Mouse (Mus musculus): ENCODE data around the gene Ddx5.
"Not testable (repeated sequence)": the region's sequence is repeated elsewhere in the genome, so short reads cannot be mapped to it uniquely, and the experiment has no call there.

Ddx5 gene

DNA sequence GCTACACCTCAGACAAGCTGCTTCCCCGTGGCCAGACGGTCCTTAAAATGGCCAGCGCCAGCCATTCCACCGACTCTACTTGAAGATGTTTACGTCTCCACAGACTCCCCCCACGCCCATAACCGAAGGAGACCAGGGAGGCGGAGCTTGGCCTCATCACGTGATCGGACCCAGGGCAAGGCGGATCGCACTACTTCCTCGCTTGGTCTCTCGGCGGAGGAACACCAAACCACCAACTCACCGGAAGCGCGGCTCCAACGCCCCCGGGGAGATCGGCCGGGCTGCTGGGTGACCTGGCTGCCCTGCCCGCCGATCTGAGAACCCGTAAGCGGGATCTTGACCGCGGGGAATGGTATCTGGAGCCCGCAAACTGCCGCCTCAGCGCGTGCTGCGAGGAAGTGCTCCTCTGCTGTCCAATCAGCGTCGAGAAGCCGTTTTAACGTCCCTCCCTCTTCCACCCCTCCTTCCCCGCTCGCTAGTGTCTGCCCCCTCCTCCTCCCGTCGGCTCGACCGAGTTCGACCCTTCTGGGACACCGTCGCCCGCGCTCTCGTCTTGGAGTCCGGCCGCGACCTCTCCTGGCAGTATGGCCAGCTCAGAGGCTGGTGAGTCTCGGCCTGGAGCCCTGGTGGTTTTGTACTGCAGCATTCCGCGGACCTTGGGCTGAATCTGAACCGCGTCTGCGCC is at the start of gene Ddx5, which contains the start of gene Cep95:
Gene Ddx5, minus strand, starts transcription at position 411 of the 685 bp plus-strand sequence.
Gene Cep95, plus strand, starts transcription at position 478 of the 685 bp plus-strand sequence.
- peak; percentile 99 for DNase-seq (ENCODE audit: inconsistent ontology term)

DNA sequence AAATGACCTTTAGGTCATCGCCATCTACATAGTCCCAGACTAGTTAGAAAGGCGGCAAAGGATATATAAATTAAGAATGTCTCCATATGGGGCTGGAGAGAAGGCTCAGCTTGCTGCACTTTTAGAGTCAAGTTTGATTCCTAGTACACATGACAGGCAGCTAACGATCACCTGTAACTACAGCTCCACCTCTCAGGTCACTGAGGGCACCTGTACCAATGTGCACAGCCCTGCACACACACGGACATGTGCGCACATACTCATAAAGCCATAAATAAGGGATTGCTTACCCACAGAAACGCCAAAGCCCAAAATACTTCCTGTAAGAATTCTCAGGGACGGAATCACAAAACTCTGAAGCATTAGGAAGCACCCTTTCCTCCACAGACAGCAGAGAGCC is 39.1 kb upstream of the Ddx5 start:
- DNase-seq (ENCODE audit: inconsistent ontology term): no peak

DNA sequence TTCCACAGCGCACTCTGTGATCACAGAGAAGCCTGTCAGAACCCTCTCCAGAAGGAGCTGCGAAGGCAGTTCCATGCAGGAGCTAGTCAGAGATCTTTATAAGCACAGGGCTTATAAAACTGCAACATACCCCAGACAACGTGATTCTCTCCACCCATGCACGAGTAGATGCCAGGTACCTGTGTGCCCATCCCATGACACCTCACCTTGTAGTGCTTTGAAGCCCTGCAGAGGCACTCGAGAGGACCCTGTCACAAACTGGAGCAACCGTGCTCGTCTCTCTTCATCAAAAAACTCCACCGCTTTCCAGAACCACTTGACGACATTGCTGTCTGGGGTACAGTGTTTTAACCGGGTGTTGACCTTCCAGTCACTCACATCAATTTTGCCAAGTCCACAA is 35.4 kb upstream of the Ddx5 start:
- no peak for DNase-seq (ENCODE audit: inconsistent ontology term)

DNA sequence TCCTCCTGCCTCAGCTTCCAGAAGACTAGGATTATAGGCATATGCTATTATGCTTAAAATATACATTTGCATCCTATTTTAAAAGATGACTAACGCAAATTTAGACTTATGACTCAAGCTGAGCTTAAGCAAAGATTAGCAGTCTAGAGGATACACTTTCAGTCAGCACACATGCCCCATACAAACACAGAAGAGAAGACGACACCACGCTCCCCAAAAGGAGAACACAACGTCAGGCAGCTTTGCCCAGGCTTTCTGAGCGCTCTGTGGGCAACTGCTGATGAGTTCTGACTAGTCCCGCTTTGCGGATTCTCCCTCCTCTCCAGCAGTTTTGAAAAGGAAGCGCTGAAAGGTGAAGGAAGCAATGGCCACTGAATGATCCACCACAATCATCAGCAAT is 34.8 kb upstream of the Ddx5 start:
- DNase-seq (ENCODE audit: inconsistent ontology term): no peak

DNA sequence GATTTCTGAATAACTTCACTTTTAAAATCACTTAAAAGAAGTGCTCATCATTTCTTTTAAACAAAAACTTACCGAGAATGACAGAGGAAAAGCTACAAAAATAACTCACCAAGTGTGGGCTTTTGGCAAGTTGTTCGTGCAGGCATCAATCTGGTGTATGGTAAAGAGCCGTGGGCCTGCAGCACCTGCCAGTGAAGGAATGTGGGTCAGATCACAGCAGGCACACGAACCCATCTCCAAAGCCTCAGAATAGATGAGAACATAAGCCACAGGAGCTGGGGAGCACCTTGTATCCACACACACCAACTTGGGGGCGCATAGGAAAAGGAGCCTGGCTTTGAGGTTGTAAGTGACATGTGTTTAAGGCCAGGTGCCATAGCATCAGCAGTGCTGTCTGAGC is 33.9 kb upstream of the Ddx5 start:
- DNase-seq (ENCODE audit: inconsistent ontology term): peak; percentile 26

DNA sequence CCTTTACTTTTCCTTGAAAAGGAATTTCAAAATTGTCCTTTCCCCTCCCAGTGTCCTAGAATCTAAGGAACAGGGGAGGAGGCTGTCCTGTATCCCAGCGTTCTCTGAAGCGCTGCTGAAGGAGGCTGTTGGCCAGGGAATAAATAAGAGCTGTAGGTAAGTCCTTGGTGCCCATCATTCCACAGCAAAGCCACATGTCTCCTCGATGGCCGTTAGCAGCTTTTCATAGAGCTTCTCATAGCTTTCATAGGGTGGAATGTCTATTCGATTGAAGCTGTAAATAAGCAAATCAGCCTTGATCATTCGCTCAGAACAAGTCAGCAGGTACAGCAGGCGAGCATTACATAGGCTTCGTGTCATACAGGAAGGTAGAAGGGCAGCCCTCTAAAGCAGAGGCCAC is 33.5 kb upstream of the Ddx5 start:
- DNase-seq (ENCODE audit: inconsistent ontology term): no peak

DNA sequence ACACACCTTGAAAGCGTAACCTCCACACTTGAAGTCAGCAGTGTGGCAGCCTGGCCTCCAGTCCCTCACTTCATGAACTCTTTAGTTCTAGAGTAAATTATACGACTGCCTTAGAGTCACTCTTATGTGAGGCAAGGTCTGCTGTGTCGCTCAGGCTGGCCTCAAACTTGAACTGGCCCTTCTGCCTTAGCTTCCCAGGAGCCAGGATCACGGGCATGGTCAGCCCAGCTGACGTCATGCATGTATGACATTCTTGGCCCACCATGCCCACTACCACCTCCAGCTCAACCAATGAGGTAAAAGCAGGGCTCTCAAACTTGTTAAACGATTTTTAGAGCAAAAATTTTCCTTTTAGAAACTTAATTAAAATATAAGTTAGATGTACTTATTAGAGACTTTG is 32.4 kb upstream of the Ddx5 start:
- DNase-seq (ENCODE audit: inconsistent ontology term): no peak

DNA sequence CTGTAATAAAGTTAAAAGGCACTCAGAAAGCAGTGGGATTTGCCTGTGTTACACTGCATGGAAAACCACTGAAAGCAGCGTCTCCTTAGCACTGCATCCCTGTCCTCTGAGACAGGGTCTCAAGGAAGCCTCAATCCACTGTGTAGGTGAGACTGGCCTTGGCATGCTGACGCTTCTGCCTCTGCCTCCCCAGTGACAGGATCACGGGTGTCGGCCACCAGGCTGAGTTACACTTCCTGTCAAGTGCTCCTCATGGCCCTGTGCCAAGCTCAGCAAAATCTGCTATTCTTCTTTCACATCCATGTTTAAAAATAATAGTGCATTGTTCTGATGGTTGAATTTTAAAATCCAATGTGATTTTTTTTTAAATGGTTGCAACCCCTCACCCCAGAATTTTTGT is 32.0 kb upstream of the Ddx5 start:
- DNase-seq (ENCODE audit: inconsistent ontology term): no peak

DNA sequence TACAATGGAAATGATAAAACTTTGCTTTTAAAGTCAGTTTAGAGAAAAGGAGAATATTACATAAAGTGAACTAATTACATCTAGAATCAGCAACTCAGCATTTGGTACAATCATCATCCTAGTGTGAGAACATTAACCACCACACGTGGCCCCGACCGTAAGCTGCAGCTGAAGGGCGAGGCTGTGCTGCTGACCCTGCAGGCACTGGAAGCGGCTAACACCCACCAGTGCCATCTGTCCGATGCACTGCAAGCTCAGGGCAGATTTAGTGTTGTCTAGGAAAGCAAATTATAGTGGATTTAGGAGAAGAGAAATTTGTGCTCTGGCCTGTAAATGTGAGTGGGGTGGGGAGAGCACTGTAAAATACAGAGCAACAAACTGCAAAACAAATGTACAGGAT is 31.3 kb upstream of the Ddx5 start:
- DNase-seq (ENCODE audit: inconsistent ontology term): no peak

DNA sequence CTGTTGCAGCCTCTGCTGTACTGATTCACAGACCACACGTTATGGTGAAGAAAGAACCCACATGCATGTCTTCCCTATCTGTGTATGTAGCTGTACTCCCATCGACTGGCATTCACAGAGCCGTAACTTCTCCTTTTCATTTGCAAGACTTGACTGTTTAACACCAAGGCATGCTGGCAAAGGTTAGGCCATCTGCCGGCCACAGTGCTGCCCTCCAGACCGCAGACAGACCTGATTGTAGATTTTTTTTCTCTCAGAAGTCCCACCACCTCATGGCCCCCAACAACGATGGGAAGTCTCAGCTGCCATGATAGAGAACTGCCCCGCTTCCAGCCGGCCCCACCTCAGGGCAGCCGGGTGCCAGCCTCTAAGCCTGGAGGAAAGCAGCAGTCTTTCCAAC is 30.6 kb upstream of the Ddx5 start:
- DNase-seq (ENCODE audit: inconsistent ontology term): no peak

DNA sequence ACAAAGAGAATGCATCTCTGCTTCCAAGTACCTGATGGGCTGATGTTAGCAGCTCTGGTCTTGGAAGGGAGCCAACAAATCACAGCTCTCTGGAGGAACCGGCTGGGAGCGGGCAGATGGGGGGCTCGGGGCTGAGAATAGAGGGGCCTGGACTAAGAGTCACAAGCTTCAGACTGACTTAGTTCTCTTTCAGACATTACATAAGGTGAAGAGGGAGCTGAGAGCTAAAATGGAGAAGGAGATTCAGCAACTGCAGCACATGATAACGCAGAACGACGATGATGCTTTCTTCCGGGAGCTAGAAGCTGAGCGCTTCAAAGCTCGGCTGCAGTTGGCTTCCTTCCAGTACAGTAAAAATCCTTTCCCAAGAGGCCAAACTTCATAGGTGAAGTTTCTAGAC is 29.4 kb upstream of the Ddx5 start:
- DNase-seq (ENCODE audit: inconsistent ontology term): peak; percentile 35

DNA sequence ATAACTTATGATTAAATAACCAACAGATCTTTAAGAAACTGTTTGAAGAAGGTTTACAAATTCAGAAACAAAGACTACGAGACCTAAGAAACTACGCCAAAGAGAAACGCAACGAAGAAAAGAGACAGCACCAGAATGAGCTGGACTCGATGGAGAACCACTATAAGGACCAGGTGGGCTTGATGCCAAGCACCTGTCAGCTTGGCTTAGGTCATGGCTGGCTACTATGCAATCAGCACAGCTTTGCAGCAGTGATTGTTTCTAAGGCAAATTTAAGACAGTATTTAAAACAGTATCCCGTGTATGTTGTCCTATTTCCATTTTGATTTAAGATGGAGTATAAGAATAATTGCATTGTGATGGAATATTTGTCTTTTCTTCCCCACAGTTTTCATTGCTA is 28.8 kb upstream of the Ddx5 start:
- DNase-seq (ENCODE audit: inconsistent ontology term): no peak

DNA sequence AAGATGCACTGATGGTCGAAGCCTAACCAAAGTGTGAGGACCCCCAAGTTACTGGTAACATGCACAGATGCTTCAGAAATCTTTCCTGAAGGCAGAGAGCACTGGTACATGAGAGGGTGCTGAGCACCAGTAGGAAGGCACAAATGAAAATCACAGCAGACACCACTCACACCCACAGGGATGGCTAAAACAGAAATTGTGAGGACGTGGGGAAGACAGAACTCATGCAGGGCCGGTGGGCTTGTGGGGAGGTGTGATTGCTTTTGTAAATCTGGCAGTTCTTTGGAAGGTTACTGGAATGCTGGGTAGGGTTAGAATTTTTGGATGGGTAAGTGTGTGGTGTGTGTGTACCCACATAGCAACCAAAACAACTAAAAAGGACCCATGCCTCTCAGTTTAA is 28.2 kb upstream of the Ddx5 start:
- DNase-seq (ENCODE audit: inconsistent ontology term): no peak

DNA sequence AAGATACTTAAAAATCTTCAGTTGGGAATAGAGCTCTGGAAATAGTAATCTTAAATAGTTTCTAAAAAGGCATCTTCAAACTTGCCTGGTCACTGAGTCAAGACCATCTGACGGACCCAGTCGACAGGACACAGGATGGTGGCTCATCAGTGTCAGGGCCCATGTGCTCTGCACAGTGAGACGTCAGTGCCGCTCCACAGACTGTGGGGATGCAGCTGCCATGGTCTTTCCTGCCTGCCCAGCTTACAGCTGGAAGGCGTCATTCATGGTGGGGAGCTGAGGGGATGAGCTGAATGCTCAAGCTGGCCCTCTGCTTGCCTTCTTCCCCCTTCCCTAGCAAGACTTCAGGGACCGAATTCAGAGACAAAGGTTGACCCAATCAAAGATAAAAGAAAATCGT is 27.3 kb upstream of the Ddx5 start:
- no peak for DNase-seq (ENCODE audit: inconsistent ontology term)

DNA sequence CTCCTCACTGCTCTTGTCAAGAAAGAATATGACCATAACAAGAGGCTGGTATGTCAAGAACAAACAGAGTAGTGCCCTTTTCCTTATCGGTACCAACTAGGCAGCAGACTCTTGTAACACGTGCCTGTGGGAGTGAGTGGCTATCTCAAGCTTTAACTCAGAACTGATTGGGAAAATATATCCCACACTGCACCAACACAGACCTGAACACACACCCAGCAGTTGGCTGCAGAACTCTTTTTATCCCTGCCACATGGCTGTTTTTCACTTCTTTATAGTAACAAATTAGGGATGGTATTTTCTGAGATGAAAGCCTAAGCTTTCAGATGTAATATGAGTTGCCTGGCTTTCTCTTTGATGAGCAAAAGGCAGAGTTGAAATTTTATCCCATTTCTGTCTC is 26.8 kb upstream of the Ddx5 start:
- no peak for DNase-seq (ENCODE audit: inconsistent ontology term)

DNA sequence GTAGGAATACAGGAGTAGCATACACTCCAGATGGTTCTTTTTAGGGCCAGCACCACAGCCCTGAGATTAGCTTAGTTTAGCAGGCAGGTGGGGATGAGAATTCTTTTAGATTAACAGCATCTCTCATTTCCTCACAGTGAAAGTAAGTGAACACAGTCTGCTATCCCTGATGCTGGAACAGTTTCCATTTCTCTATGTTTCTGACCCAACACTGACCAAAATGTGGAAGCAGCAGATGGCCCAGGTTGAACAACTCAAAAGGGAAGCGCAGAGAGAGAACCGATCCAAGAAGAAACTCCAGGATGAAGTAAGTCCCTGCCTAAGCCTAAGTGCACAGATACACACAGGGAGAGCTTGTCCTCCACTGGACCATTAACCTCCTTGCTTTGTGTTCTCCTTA is 26.3 kb upstream of the Ddx5 start:
- no peak for DNase-seq (ENCODE audit: inconsistent ontology term)

DNA sequence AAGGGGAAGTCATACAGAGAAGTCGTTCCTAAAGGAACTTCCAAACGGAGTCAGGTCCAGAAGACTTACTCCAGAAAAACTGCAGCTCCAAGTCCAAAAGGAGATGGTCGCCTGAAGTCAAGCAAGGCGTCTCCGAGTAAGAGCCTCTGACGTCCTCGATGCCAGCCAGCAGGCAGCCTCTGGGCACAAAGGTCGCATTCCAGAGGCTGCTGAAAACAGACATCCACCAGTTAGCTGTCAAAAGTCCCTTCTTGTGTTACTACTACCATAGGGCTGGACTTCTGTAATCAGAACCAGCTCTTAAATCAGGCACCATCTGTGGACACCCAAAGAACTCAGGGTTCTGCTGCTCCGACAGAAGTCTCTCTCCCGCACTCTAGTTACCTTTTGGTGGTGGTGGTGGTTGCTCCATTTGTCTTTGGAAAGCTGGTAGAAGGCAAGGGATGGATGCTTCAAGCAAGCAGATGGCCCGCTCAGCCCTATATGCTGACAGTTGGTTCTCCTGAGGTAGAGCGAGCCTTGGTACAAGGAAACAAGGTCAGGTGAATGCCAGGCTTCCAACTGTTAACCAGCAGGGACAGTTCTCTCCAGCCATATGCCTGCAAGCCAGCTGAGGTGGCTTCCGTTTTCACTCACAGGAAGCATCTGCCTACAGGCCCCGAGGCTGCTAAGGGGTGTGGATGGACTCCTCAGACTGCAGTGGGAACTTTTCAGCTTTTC is 25.8 kb upstream of the Ddx5 start:
- DNase-seq (ENCODE audit: inconsistent ontology term): no peak

DNA sequence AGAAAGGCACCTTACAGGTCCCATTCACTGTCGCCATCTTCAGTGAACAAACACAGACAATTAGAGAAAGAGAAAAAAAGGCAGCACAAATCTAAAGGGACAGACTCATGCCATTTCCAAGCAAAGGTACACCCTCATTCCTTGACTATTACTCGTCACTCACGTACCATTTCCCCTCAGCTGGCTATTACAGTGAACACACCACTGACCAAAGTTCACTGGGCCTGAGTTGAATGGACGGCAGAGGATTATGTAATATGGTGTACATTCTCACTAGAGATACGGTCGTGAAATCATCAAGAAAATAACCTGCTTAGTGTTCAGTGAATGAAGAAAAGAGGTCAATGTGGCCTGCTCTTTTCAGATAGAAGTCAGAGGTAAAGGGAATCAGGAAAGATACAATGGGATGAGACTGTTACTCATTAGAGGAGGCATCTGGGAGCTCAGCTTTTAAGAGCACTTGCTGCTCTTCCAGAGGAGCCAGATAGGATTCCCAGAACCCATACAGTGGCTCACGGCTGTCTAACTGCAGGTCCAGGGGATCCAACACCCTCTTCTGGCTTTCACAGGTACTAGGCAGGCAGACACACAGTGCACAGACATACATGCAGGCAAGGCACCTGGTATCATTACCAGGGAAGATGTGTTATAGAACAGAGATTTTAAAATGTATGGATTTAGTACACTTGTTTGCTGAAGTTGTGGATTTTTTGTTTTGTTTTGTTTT is 23.6 kb upstream of the Ddx5 start:
- DNase-seq (ENCODE audit: inconsistent ontology term): no peak

DNA sequence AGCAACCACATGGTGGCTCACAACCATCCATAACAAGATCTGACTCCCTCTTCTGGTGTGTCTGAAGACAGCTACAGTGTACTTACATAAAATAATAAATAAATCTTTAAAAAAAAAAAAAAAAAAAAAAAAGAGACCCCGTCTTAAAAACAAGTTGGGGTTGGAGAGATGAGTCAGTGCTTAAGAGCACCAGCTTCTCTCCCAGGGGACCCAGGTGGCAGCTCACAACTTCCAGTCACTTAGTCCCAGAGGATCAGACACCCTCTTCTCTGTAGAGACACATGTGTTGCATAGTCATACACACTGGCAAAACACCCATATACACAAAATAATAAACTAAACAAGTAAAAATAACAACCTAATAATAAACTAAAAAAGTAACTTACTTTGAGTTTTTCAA is 18.5 kb upstream of the Ddx5 start:
- DNase-seq (ENCODE audit: inconsistent ontology term): not testable (repeated sequence)

DNA sequence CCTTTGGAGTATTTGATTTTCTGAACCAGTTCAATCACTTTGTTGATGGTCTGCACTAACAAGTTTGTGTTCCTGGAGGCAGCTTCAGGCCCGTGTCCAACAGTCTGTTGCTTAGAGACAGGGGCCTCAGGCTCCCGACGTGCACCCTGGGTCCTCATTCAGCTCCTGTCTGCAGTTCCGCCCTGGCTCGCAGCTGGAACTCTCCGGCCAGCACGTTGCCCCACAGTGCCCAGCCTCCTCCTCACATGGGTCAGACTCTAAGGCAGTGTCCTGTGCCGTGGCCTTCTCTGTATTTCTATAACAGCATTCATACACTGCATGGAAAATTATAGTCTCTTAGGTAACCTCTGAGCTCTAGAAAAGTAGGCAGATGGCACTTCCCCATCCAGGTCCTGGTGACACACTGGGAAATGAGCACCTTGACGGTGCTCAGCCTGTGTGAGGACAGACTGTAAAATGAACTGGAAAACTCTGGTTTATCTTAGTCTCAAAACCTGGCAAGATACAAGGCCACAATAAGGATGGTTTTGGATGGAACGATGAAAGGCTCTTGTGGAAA is 13.2 kb upstream of the Ddx5 start:
- DNase-seq (ENCODE audit: inconsistent ontology term): no peak

DNA sequence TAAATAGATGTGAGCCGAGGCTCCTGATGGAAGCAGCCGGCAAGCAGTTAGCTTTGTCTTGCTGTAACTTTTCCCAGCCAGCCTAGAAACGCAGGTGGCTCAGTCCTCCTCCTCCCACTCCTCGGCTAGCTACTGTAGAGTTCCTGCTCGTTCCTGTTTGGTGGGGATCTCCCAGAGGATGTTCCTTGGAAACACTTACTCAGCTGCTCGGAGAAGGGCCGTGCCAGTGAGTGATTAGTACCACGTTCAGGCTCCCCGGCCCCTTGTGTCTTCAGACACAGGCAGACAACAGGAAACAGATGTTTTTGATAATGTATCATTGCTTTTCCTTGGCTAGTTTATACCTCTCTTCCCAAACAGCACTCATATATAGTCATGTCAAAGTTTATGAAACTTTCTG is 6.7 kb upstream of the Ddx5 start:
- no peak for DNase-seq (ENCODE audit: inconsistent ontology term)

DNA sequence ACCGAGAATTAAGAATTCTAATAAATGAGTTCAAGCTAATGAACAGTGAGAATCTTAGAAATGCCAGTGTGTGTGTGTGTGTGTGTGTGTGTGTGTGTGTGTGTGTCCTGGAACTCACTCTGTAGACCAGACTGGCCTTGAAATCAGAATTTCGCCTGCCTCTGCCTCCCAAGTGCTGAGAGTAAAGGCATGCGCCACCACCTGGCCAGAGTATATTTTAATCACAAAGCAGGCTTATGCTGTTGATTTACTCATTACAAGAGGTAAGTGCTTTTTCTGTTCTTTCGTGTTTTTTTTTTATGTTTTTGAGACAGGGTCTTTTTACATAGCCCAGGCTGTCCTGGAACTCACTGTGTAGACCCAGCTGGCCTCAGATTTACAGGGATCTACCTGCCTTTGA is 4.9 kb upstream of the Ddx5 start:
- DNase-seq (ENCODE audit: inconsistent ontology term): no peak

DNA sequence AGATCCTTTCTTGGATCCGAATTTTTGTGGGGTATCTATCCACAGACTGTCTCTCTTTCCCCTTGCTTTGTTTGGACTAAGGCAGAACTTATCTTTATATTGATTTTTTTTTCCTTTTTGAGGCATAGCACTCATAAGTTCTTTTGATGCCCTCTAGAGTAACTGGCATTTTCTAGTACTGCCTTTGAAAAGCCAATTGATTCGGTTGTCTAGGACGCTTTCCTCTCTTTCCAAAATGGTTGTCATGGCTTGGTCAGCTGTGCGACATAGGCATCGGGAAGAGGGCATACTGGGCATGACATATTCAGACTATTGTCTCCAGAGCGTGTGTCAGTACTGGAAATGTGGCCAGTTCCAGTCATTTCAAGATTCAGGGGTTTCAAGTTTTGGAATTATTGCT is 664 bp upstream of the Ddx5 start:
- DNase-seq (ENCODE audit: inconsistent ontology term): peak; percentile 43

Data from Muller cell, postnatal 12 days (primary cell).